Mouse (Mus musculus) v-Abl transformed pro-B cells (cell line): ENCODE measurements around the gene Hivep1.

Experiments
- in situ Hi-C, 2 experiments: fragments of 400-800 bp; cut with MboI; formaldehyde crosslinking; loops; one replicate each; pipeline ENCODE4 v1.15.1; 2025; ENCODE audit not compliant: unreplicated experiment in 2 of 2

Gene Hivep1

GRCm38 (mm10) chr13:42108483-42109215 is 56.8 kb downstream of the Hivep1 start:
- in situ Hi-C loops: no loop called here

- in situ Hi-C loops: no loop called here
Observed at GRCm38 (mm10) chr13:42110416-42110815, 58.6 kb downstream of the Hivep1 start.

GRCm38 (mm10) chr13:42112071-42112470 is 60.2 kb downstream of the Hivep1 start:
- in situ Hi-C loops: no loop called here

DNA sequence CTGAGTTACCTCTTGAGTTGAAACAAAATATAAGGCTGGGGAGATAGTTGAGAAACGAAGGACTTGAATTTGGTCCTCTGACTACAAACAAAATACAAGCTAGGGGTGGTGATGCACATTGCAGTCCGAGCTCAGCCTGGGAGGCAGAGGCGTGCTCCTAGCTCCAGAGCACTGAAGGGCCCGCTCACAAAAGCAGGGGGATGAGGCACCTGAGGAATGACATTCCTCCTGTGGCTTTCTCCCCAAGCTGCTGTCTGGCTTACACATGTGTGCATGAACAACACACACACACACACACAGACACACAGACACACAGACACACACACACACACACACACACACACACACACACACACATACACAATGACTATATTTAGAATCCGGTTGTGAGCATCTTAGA is 60.9 kb downstream of the Hivep1 start:
- in situ Hi-C loops: no loop called here

DNA sequence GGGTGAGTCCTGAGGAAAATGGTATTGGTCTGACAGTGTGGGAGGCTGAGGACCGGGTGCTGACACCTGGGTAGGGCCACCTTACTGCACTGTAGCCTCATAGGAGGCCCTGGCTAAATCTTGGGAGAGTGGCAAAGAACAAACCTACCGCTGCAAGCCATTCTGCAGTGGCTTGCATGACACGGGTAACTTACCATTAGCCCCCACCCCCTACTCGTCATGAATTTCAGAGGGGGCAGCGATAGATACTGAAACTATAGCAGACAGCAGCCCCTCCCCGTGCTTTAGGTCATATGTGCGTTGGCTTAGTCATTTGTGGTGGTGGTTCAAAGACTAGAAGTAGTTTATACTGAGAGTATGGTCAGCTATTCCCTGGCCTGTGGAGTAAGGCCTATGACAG is 61.8 kb downstream of the Hivep1 start:
- in situ Hi-C loops: no loop called here

DNA sequence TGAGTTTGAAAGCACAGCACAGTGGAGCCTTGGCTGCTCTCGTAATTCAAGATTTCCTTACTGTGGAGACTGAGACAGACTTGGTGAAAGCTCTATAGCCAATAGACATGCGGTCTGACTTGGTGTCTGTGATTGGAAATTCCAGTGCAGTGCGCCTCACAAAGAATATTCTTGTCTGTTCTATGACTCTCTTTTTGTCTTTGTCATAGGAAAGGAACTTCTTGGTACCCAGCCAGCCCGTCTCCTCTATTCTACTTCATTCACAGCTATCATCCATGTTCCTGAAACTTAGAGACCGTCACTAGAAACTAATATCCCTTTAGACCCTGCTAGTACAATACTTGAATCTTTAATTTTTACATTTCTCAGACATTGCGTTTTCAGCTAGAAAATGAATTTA is 64.5 kb downstream of the Hivep1 start:
- in situ Hi-C loops: no loop called here

GRCm38 (mm10) chr13:42119062-42119461 is 67.2 kb downstream of the Hivep1 start:
- in situ Hi-C loops: no loop called here

GRCm38 (mm10) chr13:42121106-42121776 is 69.4 kb downstream of the Hivep1 start:
- in situ Hi-C loops: no loop called here

- in situ Hi-C loops: no loop called here
Observed at GRCm38 (mm10) chr13:42121777-42122682, 70.2 kb downstream of the Hivep1 start.

DNA sequence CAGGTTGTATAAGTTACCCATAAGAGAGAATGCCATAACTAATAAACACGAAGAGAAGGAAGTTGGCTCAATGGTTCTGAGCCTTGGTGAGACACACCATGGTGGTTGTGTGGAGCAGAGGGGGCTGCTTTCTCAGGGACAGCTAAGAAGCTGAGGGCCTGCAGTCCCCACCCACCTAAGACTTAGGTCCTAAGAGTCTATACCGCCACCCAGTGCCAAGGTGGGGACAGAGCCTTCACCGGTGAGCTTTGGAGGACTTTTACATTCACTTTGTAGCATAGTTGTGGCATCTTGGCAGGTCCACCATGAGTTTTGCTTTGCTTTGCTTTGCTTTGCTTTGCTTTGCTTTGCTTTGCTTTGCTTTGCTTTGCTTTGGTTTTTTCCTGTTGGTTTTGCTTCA is 92.8 kb downstream of the Hivep1 start:
- in situ Hi-C loops: no loop called here

- in situ Hi-C loops: no loop called here
Observed at GRCm38 (mm10) chr13:42149328-42150071, 97.7 kb downstream of the Hivep1 start.

GRCm38 (mm10) chr13:42150072-42150450 is 98.2 kb downstream of the Hivep1 start:
- in situ Hi-C loops: no loop called here

DNA sequence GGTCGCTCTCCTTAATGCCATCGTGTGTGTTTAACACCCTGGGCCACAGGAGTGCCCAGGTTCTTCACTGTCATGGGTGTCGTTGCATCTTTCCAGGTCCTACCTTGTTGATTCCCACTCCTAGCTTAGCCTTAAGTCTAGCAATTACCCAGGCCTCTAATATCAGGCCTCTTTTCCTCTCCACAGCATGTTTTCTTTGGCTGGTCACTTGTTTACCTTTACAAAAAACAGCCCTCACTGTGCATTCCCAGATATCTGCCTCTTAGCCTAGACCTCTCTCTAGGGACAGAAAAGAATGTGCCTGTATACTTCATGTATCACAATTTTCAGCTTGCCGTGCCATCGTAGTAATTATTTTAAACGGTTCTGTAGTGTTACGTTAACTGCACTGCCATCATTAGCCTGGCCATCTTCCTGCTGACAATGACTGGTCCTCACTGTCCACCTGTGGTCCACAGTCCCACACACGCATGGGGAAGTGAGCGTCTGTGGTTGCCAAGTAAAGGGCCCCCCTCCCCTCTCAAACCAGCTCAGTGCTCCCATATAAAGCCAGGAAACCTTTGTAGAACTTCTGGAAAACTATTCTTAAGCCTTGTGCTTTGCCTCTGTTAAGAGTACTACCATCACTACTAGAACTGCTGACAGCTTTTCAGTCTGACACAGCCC is 98.8 kb downstream of the Hivep1 start:
- in situ Hi-C loops: no loop called here

DNA sequence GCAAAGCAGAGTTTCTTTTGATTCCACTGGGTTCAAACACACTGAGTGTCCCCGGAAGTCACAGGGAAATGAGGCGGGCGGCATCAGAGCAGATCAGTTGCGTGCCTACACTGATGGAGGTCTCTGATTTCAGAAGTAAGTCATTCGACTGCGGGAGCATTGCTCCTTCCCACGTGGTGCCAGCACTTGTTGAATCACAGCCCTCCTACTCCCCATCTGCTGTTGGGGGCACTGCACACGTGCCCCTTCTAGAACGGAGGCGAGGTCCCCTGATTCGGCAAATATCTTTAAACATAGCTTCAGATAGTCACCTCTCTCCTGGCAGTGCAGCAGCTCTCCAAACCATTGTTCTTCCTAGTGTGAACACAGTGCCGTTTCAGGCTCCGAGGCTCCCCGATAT is 106.4 kb downstream of the Hivep1 start:
- in situ Hi-C loops: no loop called here

GRCm38 (mm10) chr13:42159416-42160185 is 107.8 kb downstream of the Hivep1 start:
- in situ Hi-C loops: no loop called here

GRCm38 (mm10) chr13:42170802-42171201 is 119.0 kb downstream of the Hivep1 start:
- in situ Hi-C loops: no loop called here

- in situ Hi-C loops: no loop called here
Observed at GRCm38 (mm10) chr13:42174827-42175420, 123.1 kb downstream of the Hivep1 start.

DNA sequence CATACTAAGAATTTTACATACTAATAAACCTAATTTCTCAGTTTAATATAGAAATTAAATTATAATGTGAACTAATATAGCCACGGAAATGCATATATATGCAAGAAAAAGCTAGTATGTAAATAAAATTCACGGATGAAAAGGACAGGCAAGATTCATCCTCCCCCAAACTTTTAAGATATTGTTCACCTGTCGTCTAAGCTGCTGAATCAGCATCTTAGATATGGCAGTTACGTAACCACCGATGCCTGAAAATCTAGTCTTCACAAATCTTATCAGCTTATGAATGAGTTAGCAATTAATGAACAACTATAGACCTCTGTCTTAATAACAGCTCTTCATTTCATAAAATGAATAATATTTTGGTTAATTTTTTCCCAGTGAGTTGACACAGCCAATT is 130.8 kb downstream of the Hivep1 start:
- in situ Hi-C loops: no loop called here

DNA sequence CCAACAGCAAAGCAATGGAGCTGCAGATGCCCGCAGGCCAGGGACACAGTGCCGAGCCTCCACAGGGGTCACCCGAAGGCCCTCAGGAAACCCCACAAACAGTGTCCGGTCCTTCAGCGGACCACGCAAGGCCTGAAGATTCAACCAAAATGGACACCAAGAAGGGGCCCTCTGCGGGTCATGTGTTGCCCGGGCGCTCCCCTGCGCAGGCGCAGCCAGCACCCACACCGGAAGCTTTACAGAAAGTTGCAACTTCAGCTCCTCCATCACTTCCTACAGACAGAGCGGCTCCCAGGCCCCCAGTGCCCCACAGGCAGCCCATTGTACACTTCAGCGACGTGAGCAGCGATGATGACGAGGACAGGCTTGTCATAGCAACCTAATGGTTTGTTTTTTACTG is 132.3 kb downstream of the Hivep1 start:
- in situ Hi-C loops: no loop called here
